Mouse (Mus musculus) forebrain, embryonic 16.5 days (tissue): ENCODE results near the gene Gm10720. TPM values are rescaled to one million over a fixed set of nuclear protein-coding genes. Genes with fewer than 3 reads are reported as not detected.
"Not testable (repeated sequence)": the region's sequence is repeated elsewhere in the genome, so short reads cannot be mapped to it uniquely, and the experiment has no call there.

Experiments used
- ATAC-seq: fragments of 200-750 bp; cut with Nextera tagmentation; 2 replicates; pipeline ENCODE4 v1.8.0; 2017; ENCODE audit warnings: mild to moderate bottlenecking, moderate library complexity
- H3K27ac ChIP-seq: fragments of 300-500 bp; sonication (generic); 2 replicates; pipeline ENCODE4 v1.5.1; 2014; ENCODE audit warnings: low read length, control low read depth
- H3K27me3 ChIP-seq: fragments of 300-500 bp; sonication (generic); replicated peaks from 2 replicates; pipeline ENCODE4 v1.6.1; 2014; ENCODE audit warnings: low read length; ENCODE audit not compliant: control insufficient read depth, insufficient read depth
- H3K36me3 ChIP-seq: fragments of 300-500 bp; sonication (generic); 2 replicates; pipeline ENCODE4 v1.6.1; 2014; ENCODE audit not compliant: control insufficient read depth, insufficient read depth
- H3K4me1 ChIP-seq: fragments of 300-500 bp; sonication (generic); replicated peaks from 2 replicates; pipeline ENCODE4 v1.6.1; 2014; ENCODE audit warnings: low read length; ENCODE audit not compliant: control insufficient read depth, insufficient read depth
- H3K4me2 ChIP-seq: fragments of 300-500 bp; sonication (generic); 2 replicates; pipeline ENCODE4 v1.6.1; 2014; ENCODE audit warnings: mild to moderate bottlenecking, low read length, control low read depth
- H3K4me3 ChIP-seq: fragments of 300-500 bp; sonication (generic); replicated peaks from 2 replicates; pipeline ENCODE4 v1.5.1; 2014; ENCODE audit warnings: mild to moderate bottlenecking, low read length, control low read depth
- H3K9ac ChIP-seq: fragments of 300-500 bp; sonication (generic); replicated peaks from 2 replicates; pipeline ENCODE4 v1.6.1; 2014; ENCODE audit warnings: low read depth, low read length, control low read depth
- H3K9me3 ChIP-seq: fragments of 300-500 bp; sonication (generic); 2 replicates; pipeline ENCODE4 v1.6.1; 2016; ENCODE audit warnings: low read length; ENCODE audit not compliant: control insufficient read depth
- WGBS: fragments of 180-500 bp; shearing (Covaris S2); extraction: QIAGEN DNeasy Blood & Tissue Kit; methylation state at CpG from one replicate; pipeline ENCODE4 v1.1.7; 2014; 5-methylcytosine and 5-hydroxymethylcytosine counted together
- microRNA-seq: library from miRNA; unstranded; fragments of <30 nt; microRNA quantifications from one replicate; pipeline ENCODE4, GENCODE M21; 2017
- polyA plus RNA-seq: library from polyadenylated mRNA; unstranded; fragments of >200 nt; fragmentation: Nextera tagmentation; extraction: Ambion mirVana; gene quantifications from 2 replicates; pipeline ENCODE4 v1.2.1, GENCODE M21; 2015

Gene Gm10720
- polyA plus RNA-seq, 1 experiment from 2014 or later, result not detected

DNA sequence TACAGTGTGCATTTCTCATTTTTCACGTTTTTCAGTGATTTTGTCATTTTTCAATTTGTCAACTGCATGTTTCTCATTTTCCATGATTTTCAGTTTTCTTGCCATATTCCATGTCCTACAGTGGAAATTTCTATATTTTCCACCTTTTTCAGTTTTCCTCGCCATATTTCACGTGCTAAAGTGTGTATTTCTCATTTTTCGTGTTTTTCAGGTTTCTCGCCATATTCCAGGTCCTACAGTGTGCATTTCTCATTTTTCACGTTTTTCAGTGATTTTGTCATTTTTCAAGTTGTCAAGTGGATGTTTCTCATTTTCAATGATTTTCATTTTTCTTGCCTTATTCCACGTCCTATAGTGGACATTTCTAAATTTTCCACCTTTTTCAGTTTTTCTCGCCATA is 21.1 kb downstream of the Gm10720 start, which contains the start of gene Gm10715:
Gene Gm10715, plus strand, starts transcription at position 301 of the 400 bp plus-strand sequence.
- H3K9me3 ChIP-seq, H3K4me1 ChIP-seq, H3K36me3 ChIP-seq, ATAC-seq, H3K27me3 ChIP-seq, H3K4me3 ChIP-seq, H3K4me2 ChIP-seq, H3K9ac ChIP-seq, H3K27ac ChIP-seq: not testable (repeated sequence)
- 78% methylated on average over 6 of the region's 8 CpGs for WGBS

DNA sequence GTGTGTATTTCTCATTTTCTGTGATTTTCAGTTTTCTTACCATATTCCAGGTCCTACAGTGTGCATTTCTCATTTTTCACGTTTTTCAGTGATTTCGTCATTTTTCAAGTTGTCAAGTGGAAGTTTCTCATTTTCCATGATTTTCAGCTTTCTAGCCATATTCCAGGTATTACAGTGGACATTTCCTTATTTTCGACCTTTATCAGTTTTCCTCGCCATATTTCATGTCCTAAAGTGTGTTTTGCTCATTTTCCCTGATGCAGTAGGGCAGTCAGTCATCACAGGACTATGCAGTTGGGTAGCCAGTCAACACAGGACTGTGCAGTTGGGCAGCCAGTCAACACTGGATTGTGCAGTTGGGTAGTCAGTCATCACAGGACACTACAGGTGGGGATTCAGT is 22.7 kb downstream of the Gm10720 start:
- not testable (repeated sequence) for H3K9me3 ChIP-seq, ATAC-seq, H3K4me2 ChIP-seq, H3K27ac ChIP-seq, H3K4me1 ChIP-seq, H3K9ac ChIP-seq, H3K4me3 ChIP-seq, H3K36me3 ChIP-seq, H3K27me3 ChIP-seq
- WGBS, result 67% methylated on average over 4 of the region's 4 CpGs

Small RNAs within 50 kb of the gene (microRNA-seq; reads per million reads assigned to microRNA genes)
- gene Mir101c, result not detected

Other genes starting within 250 kb of the Gm10720 start
- gene Gm10722, start 14.7 kb upstream of the Gm10720 start, polyA plus RNA-seq, result not detected in 2 replicates
- not detected in 2 replicates for gene Gm11168, start 12.3 kb upstream of the Gm10720 start, polyA plus RNA-seq
- not detected in 2 replicates for gene Gm10721, start 2.5 kb upstream of the Gm10720 start, polyA plus RNA-seq
- not detected in 2 replicates for gene Gm10719, start 1.8 kb downstream of the Gm10720 start, polyA plus RNA-seq
- gene Gm10718, start 7.9 kb downstream of the Gm10720 start, polyA plus RNA-seq, result not detected in 2 replicates
- gene Gm10717, start 9.8 kb downstream of the Gm10720 start, polyA plus RNA-seq, result not detected in 2 replicates
- not detected in 2 replicates for gene Gm17535, start 18.9 kb downstream of the Gm10720 start, polyA plus RNA-seq
- gene Gm10715, start 21.2 kb downstream of the Gm10720 start, polyA plus RNA-seq, result not detected in 2 replicates